Mouse (Mus musculus): ENCODE measurements around the gene Macrod2.
"Not testable (repeated sequence)": the region's sequence is repeated elsewhere in the genome, so short reads cannot be mapped to it uniquely, and the experiment has no call there.

Macrod2 gene

DNA sequence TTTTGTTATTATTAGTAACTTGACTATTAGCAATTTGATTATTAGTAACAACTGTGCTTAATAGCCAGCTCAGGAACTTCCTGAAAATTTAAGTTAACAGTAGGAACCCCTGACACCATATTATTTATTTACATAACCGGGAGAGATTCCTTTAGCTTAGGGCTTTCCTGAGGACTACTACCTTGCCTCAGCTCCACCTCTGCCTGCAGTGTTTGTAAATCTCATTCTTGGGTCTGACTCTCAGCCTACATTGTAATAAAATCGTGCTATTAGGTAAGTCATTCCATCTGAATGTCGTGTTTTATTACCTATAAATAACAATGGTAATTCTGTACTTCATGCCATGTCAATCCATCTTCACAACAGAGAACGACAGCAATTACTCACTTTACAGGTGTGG lies 297.4 kb downstream of the Macrod2 start:
- DNase-seq (ENCODE audit: low read depth in 2 of 2, low spot score in 2 of 2): no peak

DNA sequence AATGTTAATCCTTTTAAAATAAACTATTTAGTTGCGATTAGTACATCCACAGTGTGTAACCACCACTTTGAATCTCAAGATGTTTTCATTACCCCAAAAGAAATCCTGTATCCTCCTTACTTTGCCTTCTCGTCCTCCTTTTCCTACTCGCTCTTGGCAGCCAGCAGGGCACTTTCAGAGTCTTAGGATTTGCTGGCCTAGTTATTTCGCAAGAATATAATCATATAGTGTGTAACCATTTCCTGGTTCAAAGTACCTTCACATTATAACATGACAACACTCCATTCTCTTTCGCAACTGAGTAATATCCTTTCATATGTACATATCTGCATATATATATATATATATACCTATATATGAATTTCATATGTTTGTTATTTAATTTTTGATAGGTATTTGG lies 298.7 kb downstream of the Macrod2 start:
- DNase-seq (ENCODE audit: low read depth in 2 of 2, low spot score in 2 of 2): no peak

DNA sequence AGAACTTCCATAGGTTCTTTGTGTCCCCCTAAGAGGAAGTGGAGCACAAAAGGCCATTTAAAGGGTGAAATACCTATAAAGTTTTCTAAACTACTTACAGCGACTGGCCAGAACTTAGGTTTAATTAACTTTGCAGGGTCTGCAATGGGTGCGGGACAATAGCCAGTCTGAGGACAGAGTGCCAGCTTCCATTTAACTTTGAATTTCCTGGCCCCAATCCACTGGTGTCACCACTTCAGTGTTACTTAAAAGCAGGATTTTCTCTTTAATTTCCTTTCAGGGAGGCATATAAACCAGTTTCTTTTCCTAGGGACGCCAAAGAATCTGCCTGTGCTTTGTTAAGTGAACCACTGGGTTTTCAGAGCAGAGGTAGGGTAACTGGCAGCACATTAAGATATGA lies 303.5 kb downstream of the Macrod2 start:
- DNase-seq (ENCODE audit: low read depth in 2 of 2, low spot score in 2 of 2): no peak

DNA sequence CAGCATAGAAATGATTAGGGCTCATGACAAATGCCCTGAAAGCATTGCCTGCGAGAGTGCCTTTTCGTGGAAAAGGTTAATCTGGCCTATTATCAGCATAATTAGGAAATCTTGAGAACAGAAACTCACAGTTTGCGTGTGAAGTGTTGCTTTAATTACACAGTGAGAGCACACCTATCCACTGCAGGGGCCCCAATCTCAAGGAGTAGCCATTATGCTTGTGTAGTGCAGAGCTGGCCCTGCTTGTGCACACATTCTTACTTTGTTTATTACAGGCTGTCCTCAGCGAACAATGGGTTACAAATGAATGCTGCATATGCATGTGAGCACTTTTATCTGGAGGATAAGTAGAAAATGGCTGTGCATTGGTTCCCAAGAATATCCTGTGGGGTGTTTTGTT lies 308.3 kb downstream of the Macrod2 start:
- no peak for DNase-seq (ENCODE audit: low read depth in 2 of 2, low spot score in 2 of 2)

GRCm38 (mm10) chr2:140704146-140704545 lies 309.0 kb downstream of the Macrod2 start:
- DNase-seq (ENCODE audit: low read depth in 2 of 2, low spot score in 2 of 2): no peak

GRCm38 (mm10) chr2:140705278-140705677 lies 310.2 kb downstream of the Macrod2 start:
- DNase-seq (ENCODE audit: low read depth in 2 of 2, low spot score in 2 of 2): no peak

DNA sequence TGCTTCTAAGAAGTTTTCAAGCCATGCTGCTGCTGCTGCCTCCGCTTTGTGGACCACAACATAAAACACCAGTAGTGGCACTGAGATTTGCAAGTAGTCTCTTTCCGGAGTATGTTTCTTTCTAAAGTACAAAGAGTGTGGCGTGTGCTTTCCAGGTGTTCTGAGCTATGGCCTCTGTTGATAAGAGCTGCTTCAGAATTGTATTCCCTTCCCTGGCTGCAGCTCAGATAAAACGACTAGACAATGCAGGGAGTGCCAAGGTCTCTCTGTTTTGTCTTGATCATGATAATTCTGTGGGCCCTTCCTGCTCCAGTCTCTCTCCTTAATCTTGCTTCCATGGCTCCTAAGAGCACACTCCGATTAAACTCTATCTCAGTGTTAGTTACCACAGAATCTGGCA lies 312.4 kb downstream of the Macrod2 start:
- no peak for DNase-seq (ENCODE audit: low read depth in 2 of 2, low spot score in 2 of 2)

GRCm38 (mm10) chr2:140715822-140716221 lies 320.7 kb downstream of the Macrod2 start:
- DNase-seq (ENCODE audit: low read depth in 2 of 2, low spot score in 2 of 2): no peak

- no peak for DNase-seq (ENCODE audit: low read depth in 2 of 2, low spot score in 2 of 2)
Observed at GRCm38 (mm10) chr2:140717407-140717806, 322.3 kb downstream of the Macrod2 start.

GRCm38 (mm10) chr2:140732616-140733183 lies 337.6 kb downstream of the Macrod2 start:
- DNase-seq (ENCODE audit: low read depth in 2 of 2, low spot score in 2 of 2): no peak

DNA sequence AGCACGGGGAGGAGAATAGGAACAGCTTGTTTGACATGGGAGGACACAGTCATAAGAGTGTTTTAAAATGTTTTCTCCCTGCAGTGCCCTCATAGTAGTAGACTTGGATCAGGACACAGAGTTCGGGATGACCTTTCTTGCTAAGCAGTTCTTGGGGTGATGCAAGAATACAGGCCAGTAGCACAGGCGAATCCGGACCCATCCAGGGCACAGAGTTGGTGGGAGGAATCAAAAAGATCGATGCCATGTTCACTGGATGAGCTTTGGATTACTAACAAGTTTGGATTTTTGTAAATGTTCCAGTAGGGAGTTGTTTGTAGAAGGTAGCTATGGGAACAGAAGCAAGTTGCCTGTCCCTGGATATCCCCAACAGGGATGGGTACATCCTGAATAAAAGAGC lies 345.4 kb downstream of the Macrod2 start:
- no peak for DNase-seq (ENCODE audit: low read depth in 2 of 2, low spot score in 2 of 2)

DNA sequence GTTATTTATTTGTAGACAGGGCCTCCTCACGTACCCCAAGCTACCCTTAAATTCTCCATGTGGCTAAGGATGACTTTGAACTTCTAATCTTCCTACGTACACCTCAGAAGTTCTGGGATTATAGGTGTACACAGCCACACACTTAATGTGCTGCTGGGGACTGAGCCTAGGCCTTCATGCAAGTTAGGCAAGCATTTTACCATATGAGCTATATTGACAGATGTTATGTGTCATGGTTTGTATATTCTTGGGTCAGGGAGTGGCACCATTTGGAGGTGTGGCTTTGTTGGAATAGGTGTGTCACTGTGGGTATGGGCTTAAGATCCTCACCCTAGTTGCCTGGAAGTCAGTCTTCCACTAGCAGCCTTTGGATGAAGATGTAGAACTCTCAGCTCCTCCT lies 347.8 kb downstream of the Macrod2 start:
- DNase-seq (ENCODE audit: low read depth in 2 of 2, low spot score in 2 of 2): not testable (repeated sequence)

- DNase-seq (ENCODE audit: low read depth in 2 of 2, low spot score in 2 of 2): no peak
Observed at GRCm38 (mm10) chr2:140758881-140759280, 363.8 kb downstream of the Macrod2 start.

DNA sequence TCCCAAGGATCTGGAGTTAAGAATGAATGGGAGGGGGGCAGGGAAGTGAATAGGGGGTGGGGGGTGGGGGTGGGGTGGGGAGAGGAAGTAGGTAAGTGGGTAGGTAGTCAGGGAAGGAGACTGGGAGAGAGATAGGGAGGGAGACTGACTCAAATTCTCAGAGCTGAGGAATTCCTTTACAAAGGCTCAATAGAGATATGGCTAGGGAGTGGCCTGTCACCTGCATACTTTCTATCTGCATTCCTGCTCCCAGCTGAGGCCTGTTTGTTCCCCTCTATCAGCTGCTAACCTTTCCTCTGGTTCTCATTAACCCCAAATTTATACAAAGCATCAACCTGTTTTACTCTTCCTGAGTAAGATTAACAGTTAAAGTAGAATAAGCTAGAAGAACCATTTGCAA lies 364.6 kb downstream of the Macrod2 start:
- no peak for DNase-seq (ENCODE audit: low read depth in 2 of 2, low spot score in 2 of 2)

- DNase-seq (ENCODE audit: low read depth in 2 of 2, low spot score in 2 of 2): no peak
Observed at GRCm38 (mm10) chr2:140760137-140760536, 365.0 kb downstream of the Macrod2 start.

DNA sequence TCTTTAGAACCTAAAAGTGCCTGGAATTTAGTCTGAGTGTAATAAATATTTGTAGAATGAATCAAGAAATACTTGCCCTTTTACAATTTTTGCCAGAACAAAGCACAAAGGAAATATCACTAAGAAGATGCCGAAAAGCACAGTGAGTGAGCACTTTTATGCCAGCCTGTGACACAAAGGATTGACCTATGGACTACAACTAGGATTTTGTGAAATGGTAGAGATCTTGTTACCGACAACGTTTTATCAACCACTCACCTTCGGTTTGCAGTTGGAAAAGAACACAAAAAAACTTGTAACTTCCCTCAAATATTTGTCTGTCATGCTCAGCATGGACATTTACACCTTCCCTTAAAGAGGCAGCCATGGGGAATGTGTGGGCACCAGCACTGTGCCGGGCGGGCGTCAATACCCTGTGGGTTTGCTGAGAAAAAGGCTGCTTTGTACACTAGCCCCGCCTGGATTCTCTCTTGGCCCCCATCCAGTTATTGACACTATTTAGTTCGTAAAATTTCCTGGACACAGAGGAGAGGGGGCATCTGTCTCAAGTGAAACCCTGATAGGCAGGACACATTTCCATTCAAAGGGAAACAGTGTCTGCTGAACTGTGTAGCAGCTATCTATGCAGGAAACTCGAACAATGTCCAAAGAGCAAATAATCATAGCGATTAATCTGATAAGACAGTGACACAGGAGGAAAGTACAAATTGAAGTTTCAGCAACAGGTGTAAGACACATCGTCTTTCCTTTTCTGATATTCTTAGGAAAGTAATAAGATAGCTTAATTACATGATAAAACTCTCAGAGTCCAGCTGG lies 368.2 kb downstream of the Macrod2 start:
- DNase-seq (ENCODE audit: low read depth in 2 of 2, low spot score in 2 of 2): no peak

DNA sequence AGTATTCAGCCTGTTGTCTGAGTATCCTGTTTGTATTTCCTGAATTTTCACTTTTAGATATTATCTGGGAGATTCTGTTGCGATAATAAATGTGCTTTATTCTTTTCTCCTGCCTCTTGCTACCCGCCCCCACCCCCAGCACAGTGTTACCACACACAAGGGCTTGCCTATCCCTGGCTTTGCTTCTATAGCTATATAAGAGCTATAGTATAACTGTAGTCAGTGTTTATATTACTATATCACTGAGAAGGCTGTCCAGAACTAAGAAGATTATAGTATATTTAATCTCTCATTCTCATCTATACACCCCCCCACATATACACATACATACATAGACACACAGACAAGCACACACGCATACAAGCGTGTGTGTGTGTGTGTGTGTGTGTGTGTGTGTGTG lies 374.4 kb downstream of the Macrod2 start:
- no peak for DNase-seq (ENCODE audit: low read depth in 2 of 2, low spot score in 2 of 2)

DNA sequence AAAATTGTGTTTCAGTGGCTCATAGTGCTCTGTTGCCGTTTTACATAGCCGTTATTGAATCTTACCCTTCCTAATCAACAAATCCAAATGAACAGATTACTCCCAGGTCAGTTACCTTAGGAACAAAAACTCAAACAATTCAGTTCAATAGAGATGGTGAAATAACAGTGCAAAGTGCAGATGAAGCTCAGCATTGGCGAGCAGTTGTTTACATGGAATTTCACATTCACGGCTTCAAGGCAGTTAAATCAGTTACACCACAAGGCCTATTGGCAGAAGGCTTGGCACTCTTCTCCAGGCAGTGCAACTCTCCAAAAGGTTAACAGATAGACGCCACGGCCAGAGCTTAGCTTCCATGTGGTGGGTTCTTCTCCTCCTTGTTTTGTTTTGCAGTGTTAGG lies 377.7 kb downstream of the Macrod2 start:
- no peak for DNase-seq (ENCODE audit: low read depth in 2 of 2, low spot score in 2 of 2)

GRCm38 (mm10) chr2:140773456-140773855 lies 378.3 kb downstream of the Macrod2 start:
- DNase-seq (ENCODE audit: low read depth in 2 of 2, low spot score in 2 of 2): no peak

- DNase-seq (ENCODE audit: low read depth in 2 of 2, low spot score in 2 of 2): no peak
Observed at GRCm38 (mm10) chr2:140774808-140775370, 379.8 kb downstream of the Macrod2 start.

DNA sequence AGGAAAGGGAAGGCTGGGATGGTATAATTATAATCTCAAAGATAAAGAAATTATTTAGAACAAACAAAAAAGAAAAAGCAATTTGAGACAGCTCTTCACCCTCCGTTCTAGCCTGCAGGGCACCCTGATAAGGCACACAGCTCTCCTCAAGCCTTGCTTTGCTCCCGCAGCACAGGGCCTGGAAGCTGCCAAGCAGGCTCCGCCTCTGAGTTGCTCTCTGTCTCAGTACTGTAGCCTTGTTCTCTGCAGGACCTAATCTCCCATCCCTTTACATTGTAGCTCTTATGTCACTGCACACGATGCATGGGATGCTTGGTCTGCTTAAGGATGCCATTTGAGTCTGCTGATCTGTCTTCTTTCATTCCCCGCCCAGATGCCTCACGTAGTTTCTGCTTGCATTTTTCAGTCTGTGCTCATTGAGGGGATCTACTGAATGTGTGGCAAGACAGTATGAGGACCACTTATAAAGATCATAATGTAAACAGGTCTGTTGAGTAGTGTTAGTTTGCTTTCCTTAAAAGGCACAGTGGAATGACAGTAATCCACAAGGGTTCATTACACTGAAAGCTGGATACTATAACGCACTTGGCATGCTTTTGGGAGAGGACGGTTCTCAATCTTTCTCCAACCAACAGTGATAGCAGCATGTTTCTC lies 380.5 kb downstream of the Macrod2 start:
- no peak for DNase-seq (ENCODE audit: low read depth in 2 of 2, low spot score in 2 of 2)

GRCm38 (mm10) chr2:140778212-140778611 lies 383.1 kb downstream of the Macrod2 start:
- no peak for DNase-seq (ENCODE audit: low read depth in 2 of 2, low spot score in 2 of 2)

All from CD8-positive naive resting alpha-beta T cell, adult 2 months (primary cell).